Mouse (Mus musculus) right cerebral cortex, adult 2 months (tissue): Measurements from ENCODE around the gene L3mbtl4.

ENCODE experiments used
- DNase-seq, 2 experiments: peaks; one replicate each; pipeline ENCODE4 v3.0.0; 2021 to 2022; ENCODE audit warnings: low spot score in 2 of 2

The L3mbtl4 gene

DNA sequence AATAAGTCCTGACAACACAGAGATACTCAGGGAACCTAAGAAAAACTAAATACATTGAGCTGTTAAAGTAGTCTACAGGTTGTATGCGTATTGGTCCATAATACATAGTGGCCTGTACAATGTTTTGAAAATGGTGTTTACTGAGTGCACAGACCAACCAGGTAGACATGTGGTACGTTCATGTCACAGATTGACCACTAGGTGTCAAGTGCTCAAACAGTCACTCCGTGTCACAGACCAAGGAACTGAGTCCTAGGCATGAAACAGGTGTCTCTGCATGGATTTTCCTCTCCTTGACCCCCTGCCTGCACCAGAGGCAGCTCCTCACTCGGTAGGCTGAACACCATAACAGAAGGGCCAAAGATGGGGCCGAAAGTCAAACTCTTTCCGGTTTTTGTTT lies 366.6 kb downstream of the L3mbtl4 start:
- DNase-seq, result no peak

DNA sequence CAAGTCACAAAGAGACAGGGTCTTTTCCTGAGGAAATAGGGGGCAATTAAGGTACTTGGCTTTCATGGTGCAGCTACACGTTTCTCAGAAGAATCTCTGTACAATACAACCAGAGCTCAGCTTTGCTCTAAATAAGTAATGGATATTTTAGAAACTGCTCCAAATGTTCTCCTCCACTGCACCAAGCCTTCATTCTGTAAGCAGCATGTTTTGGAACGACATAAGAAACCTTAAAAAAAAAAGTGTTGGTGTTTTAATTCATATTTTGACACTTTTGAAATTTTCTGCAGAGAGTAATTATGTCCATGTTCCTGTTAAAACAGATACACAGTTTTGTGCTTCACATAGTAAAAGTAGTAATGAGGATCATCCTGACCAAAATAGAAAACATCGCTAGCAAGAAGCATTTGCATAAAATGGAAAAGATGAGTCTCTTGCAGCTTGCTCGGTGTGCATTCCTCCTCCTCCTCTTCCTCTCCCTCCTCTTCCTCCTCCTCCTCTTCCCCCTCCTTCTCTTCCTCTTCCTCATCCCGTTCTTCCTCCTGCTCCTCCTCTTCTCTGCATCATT lies 369.0 kb downstream of the L3mbtl4 start:
- DNase-seq, result peak in 1 of 2 experiments; percentile 9

DNA sequence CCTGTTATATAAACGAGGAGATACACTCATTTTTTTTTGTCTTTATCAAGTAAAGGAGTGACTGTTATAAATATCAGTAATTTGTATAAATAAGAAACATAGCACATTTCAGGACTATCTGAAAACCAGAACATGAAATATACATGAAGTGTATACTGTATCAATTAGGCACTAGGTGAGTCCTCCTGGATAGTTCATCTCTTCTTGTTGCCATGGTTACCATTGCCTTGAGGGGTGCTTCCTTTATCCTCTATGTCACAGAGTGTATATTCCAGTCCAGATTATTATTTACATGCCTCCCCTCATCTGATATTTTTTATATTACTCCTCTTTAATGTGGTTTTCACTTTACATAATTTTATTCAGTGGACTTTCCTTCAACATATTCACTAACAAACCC lies 392.9 kb downstream of the L3mbtl4 start:
- no peak for DNase-seq

DNA sequence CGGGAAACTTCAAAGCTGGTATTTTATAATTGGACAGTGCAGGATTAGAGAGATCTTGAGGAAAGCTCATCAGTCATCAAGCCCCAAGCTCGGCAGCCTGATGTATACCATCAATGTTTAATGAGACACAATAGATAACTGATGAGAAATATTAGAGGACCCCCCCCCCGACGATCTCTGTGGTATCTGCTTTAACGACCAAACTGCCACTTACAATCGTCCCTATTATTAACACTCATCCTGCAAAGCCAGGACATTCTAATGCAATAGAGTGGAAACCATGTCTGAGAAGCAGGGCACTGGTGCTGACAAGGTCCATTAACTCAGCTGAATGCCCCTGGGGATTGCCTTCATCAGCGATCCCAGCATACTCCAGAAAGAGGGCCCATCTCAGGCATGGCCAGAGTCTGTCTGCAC lies 398.5 kb downstream of the L3mbtl4 start:
- DNase-seq, result no peak

DNA sequence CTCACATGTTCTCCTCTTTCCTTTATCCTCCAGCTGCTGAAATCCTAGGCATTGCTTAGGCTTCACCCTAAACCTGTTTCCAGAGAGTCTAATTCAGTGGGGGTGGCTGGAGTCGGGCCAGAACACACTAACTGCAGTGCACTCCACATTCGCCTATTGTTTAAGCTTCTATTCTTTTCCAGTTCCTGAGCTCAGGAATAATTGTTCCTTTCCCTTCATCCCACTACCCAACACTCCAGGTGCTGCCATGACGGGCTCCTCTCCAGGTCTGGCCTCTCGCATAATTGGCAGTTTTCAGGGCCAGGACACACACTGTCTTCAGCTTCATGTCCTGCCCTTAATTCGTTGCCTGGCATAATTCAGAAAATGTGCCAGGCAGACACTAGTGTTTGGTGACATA lies 437.1 kb downstream of the L3mbtl4 start:
- DNase-seq, result peak; percentile 8 to 11

DNA sequence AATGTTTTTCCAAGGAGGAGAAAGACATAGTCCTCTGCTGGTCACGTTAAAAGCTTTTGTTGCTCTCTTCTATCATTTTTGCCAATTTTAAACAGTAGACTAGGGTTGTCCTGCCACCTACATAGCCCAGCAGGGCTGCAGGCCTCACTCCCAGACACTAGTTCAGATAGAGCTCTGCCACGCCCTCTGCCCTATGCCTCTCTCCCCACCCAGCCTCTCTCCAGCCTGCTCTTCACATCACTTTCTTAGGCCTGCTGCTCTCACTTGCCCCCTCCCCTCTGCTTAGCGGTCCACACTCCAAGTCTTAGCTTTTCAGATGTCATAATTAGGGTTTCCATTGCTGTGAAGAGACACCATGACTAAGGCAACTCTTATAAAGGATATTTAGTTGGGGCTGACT lies 437.8 kb downstream of the L3mbtl4 start:
- no peak for DNase-seq

DNA sequence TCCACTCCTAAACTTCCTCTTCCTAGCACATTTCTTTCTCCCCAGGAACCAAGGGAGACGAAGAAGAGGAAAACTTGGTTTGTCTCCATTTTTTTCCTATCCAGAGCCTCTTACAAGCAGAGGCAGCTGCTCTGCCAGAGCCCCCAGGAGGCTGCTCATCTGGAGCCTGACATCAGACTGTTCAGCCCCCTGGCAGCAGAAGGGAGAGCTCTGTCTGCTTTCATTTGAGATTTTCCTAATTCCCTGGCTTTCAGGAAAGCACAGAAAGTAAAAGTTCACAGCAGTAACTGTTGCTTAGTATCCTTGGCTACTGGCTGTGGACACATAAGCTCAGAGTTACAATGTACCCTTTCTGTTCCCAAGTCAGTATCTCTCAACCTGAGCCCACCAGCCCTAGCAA lies 474.7 kb downstream of the L3mbtl4 start:
- no peak for DNase-seq

DNA sequence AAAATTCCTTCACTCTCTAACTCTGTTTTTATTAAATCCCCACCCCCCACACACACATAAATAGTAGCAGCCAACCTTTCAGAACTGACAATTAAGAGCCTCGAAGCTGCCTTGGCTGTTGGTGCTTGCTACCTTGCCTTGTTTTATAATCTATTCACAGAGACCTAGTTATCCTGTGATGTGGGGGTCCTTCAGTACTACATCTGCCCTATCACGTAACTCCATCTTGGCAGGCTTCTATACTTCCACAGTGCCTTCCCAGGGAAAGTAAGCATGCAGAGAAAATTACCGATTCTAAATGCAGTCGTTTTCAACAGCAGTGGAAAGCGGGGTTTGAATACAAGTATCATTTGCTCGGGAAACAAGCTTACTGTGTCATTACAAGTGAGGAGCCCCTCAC lies 476.9 kb downstream of the L3mbtl4 start:
- DNase-seq, result no peak

DNA sequence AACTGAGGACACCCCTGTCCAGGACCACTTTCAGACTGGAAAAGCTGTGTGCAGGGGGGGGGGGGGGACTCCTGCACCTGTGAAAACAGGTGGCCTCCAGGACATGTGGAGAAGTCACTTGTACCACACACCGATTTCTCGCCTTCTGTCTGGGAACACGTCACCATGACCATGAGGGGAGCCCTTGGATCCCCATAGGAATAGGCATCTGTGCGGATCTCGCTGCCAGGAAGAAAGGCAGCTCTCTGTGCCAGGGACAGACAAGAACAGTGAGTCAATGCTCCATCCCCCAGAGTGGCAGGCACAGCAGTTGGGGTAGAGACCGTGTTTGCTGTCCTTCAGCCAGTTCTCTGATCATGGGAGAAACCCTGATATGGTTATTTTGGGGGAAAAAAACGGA lies 479.5 kb downstream of the L3mbtl4 start:
- DNase-seq, result peak in 1 of 2 experiments; percentile 15

DNA sequence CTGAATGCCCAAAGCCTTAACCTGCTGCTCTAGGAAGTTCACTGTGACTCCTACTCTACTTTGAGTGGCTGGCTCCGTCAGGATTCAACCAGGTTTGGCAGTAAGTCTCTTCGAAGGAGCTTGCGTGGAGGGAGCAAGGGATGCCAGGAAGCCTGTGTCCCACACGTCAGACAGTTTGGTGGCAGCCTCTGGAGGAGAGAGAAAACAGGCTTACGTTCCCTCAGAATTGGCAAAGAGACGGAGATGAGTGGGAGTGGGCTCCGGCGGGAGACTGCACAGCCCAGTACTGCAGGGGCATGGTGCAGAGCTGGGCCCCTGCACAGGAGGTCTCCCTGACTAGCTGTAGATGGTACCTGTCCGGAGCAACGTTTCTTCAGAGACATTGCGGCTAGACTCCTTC lies 481.2 kb downstream of the L3mbtl4 start:
- DNase-seq, result peak; percentile 39 to 45

DNA sequence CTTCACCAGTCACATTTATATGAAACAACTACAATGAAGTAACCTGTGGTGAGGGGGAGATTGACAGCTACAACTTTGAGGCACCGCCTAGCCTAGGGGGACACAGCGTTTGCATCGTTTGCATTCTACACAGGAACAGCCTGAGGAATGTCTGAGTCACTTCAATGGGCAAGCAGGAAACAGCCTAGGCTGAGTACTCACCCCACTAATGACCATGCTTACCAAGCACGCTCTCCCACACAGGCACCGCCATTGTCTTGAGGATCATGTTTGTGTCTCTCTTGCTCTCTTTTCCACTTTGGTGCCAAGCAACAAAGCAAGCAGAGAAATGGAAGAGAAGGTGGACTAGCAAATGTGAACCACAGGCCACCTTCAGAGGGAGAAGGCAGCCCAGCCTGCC lies 484.8 kb downstream of the L3mbtl4 start:
- peak in 1 of 2 experiments; percentile 20 for DNase-seq

DNA sequence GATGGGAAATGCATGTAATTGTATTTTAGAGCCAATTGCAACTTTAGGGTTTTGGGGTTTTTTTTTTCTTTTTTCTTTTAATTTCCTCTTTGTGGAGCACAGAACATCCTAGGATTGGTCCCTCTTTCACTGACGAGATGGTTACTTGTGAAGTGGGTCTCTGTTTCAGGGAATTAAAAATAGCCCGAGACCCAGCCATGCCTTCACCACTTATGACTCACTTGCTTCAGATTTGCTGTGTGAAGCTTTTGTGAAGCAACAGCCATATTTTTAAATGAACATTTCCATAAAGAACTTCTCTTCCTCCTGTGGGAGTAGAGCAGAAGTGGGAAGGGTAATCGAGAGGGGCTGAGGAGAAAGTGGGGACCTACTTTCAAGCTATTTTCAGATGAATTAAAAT lies 485.3 kb downstream of the L3mbtl4 start:
- peak in 1 of 2 experiments; percentile 26 for DNase-seq

DNA sequence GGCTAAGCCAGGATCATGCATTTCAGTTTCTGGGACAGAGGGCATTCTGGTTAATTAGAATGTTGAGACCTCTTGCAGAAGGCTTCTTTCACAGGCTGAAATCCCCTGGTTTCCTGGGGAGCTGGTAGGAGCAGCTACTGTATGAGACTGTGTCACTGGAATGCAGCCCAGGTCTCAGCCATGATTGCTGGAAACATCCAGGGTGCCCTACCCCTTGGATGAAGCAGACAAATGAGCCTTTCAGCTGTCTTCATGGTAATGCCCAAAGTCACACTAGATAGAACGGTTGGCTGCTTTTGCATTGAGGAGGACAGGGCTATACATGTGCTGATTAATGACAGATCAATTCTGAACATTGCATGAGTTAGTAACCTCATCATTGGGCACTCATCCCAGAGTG lies 486.4 kb downstream of the L3mbtl4 start:
- no peak for DNase-seq

DNA sequence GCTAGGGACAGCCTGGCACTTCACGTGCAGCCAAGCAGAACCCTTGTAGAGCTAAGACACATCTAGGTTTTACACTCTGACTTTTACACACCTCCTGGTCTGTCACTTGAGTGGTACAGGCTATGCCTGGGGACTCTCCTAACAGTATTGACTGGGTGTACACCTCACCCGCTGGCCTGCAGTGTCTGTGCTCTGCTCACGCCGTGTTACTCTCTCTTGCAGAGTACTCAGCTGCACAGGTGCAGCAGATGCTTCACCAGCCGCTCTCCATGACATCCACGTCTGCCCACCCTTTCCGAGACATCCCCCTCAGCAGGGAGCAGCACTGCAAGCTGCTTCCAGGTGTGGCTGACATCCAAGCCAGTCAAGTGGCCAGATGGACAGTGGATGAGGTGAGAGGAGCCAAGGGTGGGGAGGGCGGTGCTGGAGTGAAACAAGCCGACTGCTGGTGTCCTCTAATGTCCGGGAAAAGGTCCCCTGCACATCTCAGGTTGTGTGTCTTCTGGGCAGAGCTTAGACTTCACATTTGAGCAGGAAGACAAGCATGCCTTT lies 490.8 kb downstream of the L3mbtl4 start:
- no peak for DNase-seq

DNA sequence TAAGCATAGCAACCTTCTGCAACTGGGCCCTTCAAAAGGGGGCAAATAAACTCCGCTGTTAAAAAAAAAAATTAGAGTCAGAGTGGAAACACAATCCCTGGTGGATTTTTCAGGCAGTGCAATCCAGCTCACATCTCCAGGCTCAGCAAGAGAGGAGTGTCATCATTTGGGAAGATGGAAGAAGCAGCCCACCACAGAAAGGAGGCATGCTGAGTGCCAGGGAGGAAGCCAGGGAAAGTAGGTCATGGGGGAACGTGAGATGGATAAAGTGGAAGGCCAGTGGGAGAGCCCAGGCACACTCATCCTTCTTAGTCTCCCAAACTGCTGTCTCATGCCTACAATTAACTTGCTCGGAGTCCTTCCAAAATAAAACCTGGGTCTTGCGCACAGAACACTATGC lies 496.0 kb downstream of the L3mbtl4 start:
- no peak for DNase-seq

DNA sequence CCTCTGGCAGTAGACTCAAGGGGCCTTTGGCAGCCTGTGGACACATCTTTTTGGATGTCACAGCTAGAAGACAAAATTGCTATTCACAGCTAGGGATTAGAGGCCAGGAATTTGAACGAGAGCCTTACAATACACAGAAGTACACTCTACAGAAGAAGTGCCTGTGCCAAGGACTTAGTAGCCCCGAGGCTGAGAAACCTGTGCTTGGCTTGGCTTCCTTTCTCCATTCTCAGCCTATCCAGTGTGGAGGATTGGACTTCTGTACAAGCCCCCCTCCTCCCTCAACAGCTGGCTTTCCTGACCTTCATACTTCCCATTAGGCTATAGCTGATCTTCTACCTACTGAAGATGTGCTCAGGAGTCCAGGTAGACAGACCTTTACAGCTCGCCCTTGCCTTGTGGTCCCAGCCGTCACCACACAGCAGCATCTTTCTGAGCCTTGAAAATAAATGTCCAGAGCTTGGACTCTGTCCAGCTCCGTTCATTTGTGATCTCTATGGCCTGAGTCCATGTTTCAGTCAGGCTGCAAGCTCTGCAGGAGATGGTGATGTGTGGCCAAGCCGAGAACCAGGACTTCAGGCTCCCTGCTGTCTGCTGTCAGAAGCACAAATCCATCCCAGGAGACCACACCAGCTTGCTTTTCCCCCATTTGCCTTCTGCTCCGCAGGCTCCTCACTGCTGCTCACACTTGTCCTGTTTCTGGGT lies 497.6 kb downstream of the L3mbtl4 start:
- no peak for DNase-seq

DNA sequence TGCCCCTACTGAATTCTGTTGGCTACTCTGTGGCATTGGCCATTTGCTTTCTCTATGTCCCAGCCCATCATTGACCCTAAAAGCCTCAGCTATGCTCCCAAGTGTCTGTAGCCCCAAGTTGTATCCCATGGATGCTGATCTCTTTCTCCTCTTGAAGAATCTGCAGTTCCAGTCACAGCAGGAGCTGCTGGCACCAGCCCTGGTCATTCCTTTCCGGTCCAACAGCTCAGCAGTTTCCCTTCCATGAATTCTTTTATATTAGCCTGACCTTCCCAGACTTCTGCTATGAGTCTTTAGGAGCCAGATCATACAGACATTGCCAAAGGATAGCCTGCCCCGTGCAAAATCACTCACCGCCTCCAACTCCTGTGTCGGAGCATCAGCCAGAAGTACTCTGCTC lies 520.1 kb downstream of the L3mbtl4 start:
- no peak for DNase-seq

DNA sequence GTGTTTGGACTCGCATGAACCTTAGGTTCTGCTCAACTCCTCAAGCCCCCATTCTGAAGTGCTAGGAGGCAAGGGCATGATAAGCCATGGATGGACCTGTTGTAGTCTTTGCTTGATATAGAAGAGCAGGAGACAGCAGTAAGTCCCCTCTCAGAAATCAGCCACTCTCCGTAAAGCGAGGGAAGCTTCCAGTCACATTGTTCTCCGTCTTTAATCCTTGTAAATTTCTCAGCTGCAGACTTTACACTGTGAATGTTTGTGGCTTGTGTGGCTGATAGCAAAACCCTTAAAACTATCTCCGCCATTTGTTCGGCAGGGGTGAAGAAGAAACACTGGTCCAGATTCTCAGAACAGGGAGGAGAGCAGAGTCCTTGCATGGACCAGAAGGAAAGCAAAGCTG lies 552.7 kb downstream of the L3mbtl4 start, which contains the start of gene Tmem200c:
Gene Tmem200c (plus strand): TSS at position 301 of the 400 bp plus-strand sequence.
- DNase-seq, result no peak
